Mouse (Mus musculus): Measurements from ENCODE around the gene Phf20.

Gene Phf20

DNA sequence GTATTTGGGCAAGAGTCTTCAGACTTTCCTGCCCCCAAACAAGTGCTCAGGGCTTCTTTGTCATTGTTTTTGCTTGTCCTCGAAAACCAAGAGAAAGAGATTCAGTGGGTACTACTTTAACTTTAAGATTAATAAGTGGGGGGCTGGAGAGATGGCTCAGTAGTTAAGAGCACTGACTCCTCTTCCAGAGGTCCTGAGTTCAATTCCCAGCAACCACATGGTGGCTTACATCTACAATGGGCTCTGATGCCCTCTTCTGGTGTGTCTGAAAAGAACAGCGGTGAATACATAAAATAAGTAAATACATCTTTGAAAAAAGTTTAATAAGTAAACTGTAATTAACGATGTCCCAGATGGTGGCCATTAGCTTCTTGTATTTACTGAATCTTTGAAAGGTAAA is 116.9 kb downstream of the Phf20 start:
- DNase-seq (ENCODE audit: low spot score) = no peak

DNA sequence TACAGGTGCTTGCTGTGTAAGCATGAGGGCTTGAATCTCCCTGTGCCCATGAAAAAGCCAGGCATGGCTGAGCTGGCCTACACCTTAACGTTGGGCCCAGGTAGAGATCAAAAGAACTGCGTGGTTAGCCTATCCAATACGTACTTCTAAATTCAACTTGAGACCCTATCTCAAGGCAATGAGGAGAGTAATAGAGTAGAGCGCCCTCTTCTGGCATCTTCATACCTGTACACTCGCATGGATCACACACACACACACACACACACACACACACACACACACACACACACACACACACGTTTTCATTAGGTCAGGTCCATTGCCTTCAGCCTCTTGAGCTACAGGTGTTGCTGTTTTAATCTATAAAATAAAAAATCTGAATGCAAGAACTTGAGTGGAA is 118.5 kb downstream of the Phf20 start:
- DNase-seq (ENCODE audit: low spot score) = no peak

DNA sequence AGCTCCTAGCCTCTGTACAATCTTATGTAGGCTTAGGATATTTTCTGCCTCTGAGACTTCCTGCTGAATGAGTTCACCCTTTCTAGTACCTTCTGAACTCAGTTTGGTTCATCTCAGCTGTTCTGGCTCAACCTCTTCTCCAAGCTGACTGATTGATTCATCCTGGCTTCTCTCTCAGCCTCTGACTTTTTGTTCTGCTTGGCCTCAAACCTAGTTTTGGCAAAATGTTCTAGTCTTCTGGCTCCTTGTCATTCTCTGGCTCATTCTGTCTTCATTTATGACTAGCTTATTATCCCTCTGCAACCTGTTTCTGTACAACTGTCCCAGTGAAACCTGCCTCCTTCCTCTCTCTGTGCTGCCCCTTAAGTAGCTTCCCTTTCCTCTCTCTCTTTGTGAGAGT is 122.2 kb downstream of the Phf20 start:
- DNase-seq (ENCODE audit: low spot score) = no peak

DNA sequence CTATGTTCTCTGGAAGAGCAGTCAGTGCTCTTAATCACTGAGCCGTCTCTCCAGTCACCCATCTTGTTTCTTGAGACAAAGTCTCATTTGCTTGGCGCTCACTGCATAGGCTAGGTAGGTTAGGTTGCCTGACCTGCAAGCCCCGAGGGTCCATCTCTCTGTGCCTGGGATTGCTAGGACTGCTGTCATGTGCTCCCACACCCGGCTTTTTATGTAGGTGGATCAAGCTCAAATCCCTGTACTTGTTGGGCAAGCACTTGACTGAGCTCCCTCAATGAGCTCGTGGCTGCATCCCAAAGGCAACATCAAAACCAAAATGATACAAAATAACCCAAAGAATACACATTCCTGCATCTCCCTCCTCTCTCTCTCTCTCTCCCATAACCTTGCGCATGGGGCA is 125.3 kb downstream of the Phf20 start:
- no peak for DNase-seq (ENCODE audit: low spot score)

DNA sequence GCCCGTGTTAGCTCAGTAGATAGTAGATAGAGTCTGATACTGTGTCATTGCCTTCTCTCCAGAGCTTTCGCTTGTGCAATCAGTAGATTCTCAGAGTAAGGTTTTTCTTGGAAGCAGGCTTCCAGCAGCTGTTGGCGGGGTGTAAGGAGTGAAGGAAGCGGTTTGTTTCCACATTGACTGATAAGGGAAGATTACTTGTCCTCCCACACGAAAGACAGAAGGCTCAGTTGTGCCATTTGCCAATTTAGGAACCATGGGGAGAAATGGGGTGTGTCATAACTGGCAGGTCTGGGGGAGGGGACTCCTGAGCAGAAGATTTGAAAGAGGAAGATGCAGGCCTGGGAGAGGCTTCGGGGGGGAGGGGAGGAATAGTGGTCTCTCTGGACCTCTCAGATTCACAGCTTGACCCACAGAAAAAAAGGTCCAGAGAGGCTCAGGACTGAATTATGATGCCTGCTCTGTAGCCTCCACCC is 127.9 kb downstream of the Phf20 start:
- peak; percentile 37 for DNase-seq (ENCODE audit: low spot score)

DNA sequence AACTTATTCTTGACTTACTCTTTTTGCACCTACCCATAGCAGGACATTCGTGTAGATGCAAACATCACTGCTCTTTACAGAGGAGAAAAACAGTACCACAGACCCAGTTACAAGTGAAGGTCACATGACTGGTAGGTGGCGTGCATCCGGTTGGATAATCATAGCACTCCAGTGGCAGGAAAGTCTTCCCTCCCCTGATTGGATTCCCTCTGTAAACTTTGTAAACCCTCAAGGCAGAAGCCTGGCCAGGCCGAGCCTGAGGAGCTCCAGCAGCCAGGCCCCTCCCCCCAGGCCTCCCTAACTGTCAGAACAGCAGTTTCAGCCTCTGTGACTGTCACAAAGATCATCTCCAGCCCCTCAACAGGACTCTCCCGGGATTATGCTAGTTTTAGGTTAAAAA is 128.4 kb downstream of the Phf20 start:
- DNase-seq (ENCODE audit: low spot score) = no peak

DNA sequence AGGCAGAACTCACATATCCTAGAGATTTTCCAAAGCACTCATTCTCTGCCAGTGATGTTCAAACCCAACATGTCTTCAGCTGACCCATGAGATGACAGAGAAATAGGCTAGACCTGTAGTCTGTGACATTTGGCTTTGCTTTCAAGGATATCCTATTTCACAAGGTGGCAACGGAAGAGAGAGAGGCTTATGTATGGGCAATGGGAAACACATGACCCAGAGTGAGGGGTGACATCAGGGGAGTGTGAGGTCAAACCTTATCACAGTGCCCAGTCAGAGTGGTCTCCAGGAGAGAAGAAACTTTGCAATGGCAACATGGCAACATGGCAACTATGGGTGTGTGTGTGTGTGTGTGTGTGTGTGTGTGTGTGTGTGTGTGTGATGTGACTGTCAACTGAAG is 134.4 kb downstream of the Phf20 start:
- DNase-seq (ENCODE audit: low spot score) = no peak

DNA sequence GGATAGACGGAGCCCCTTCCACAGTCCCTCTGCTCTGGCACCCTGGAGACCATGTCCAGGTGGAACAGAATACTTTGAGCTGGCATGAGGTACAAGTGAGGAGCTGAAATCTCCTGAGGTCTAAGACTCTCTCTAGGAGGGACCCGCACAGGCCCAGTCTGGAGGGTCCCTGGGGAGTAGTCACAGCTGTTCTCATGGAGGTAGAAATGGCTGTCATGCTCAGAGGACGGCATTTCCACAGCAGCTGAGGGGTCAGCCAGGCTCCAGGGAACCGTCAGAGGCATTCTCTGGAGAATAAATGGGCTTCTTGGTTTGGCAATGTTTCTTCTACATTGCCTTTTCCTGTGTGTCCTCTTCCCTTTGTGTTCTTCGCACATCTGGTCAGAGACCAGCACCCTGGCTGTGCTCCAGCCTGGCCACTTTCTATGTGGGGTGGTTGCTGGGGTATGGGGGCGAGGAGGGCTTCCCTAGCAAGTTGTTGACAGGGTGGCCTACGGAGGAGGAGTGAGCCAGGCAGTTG is 135.2 kb downstream of the Phf20 start:
- DNase-seq (ENCODE audit: low spot score) = no peak

DNA sequence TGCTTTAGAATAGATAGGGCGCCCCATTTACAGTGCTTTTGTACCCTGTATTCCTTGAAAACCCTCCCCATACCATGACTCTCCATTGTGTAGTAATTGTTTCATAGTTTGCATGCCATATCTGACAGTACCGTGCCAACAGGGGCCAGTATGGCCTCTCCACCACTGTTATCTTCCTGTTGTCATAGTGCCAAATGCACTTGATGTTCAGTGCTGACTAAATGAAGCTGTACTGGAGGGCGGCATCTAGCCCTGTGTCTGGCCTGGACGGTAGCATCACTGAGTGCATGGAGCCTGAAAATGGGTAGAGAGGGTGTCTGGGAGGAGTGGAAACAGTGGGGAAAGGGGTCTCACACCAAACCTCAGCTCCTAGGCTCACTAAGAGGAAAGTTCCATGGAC is 143.8 kb downstream of the Phf20 start:
- no peak for DNase-seq (ENCODE audit: low spot score)

DNA sequence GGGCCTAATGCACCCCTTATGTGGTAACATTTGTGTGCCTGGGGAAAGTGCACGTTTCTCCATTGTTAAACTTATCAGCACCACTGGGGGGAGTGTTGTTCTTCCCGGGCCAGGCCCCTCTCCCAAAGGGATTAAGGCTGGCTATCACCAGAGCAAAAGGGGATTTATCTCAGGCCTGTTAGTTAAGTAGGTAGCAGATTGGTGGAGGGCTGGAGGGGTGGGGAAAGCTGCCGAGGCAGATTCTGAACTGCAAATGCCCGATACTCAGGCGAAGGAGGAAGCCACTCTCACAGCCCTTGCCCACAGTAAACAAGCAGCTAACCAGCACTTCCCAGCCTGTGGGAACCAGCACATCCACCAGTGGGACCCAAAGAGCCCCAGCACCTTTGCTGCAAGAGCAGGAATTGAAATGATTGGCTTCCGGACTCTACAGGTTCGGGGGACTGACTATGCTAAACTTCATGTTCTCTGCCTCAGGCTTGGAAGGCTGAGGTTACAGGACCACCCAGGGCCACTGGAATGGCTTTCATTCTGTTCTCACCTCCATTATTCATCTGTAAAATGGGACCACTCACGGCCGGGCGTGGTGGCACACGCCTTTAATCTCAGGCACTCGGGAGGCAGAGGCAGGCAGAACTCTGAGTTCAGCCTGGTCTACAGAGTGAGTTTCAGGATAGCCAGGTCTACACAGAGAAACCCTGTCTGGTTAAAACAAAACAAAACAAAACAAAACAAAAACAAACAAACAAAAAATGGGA is 148.7 kb downstream of the Phf20 start:
- no peak for DNase-seq (ENCODE audit: low spot score)

DNA sequence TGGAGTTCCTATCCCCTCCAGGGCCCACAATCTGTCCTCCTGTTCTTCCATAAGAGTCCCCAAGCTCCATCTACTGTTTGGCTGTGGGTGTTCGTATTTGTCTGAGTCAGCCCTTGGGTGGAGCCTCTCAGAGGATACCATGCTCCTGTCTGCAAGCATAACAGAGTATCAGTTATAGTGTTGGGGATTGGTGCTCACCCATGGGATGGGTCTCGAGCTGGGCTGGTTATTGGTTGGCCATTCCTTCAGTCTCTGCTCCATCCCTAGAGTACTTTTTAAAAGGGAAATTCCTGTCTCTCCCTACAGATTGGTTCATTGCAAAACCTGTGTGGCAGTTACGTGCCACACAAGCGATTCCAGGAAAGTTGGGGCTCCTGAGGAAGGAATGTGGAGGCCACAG is 152.5 kb downstream of the Phf20 start:
- DNase-seq (ENCODE audit: low spot score) = no peak

DNA sequence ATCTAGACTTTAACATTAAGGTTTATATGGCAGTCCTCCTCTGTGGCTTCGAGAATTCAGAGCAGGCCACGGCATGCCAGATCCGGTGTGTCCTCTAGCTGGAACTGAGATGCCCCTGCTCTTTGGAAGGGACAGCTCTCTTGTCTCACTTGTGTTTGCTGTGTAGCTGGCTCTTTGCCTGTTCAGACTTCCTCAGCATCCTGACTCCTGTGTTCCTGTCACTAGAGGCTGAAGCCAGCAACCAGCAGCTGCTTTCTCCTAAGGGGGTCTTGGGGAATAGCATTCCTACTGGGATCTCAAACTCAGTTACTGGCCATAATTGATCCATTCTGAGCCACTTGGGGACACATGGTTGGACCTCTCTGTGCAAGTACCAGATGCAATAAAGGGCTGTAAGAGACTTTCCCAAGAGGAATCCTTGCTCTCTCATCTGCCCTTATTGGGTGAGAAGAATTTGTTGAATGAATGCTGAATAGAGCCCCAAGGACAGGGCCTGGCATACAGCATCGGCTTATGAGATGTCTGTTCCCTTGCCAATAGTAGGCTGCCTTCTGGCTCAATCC is 153.1 kb downstream of the Phf20 start:
- no peak for DNase-seq (ENCODE audit: low spot score)

DNA sequence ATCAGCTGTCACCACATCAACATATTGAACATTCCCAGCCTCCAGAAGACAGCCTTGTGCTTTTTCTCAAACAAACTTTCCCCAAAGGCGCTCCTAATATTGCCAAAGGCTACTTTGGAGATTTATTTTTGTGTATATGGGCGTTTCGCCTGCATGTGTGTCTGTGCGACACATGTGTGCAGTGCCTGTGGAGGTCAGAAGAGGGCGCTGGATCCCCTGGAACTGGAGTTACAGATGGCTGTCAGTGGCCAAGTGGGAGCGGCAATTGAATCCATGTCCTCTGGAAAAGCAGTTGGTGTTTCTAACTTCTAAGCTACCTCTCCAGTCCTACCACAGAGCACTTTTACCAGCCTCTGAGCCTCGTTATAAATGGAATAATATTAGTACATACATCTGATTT is 155.0 kb downstream of the Phf20 start:
- no peak for DNase-seq (ENCODE audit: low spot score)

DNA sequence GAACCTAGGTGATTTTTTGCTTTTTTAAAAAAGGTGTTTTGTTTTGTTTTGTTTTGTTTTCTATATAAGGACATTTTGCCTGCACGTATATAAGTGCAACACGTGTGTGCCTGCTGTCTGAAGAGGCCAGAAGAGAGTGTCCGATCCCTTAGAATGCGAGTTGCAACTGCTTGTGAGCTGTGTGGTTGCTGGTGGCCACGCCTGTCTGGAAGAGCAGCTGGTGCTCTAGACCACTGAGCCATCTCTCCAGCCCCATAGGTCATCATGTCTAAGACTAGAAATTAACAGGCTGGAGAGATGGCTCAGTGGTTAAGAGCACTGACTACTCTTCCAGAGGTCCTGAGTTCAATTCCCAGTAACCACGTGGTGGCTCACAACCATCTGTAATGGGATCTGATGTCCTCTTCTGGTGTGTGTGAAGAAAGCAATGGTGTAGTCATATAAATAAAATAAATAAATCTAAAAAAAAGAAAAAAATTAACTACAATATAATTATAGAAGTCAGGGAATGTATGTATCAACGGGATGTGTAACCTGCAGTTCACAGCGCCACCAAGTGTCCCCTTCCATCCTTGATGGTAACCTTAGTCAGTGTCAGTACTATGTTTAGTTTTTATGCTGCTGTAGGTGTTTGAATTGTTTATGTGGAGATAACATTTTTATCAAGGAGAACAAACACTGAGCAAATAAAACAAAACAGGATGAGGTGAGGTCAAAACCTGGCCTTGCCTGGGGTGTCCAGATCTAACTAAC is 156.3 kb downstream of the Phf20 start:
- no peak for DNase-seq (ENCODE audit: low spot score)

DNA sequence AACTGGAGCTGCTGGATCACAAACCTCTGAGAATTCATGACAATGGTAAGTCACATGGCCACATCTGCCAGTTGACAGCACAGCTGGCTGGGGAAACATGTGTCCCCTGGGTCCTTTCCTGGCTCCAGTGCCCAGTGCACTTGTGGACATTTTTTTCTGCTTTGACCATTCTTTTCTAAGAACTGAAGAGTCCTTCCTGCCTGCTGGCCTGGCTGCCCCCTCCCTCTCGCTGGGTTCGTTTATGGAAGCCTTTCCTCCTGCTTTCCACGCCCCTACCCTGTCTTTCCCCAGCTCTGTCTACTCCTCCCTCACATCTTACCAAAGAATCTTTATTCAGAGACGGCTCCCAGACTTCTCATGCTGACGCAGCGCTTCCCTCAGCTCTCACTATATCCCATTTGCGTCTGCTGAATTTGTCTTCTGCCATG is 157.0 kb downstream of the Phf20 start:
- no peak for DNase-seq (ENCODE audit: low spot score)

DNA sequence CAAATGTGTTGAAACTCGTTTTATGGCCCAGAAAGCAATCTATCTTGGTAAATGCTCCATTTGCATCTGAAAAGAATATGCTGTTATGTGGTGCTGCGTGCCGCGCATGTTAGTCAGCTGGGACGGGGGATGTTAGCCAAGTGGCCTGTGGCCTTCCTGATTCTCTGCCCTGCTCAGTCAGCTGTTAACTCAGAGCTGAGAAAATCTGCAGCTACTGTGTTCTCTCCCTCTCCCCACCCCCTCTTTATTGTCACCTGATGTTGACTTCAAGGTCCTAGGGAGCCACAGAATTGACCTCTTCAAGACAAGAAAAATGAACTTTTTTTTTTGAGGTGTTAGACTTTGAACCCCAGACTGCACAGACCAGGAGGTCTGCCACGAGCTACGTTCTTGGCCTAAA is 159.8 kb downstream of the Phf20 start:
- DNase-seq (ENCODE audit: low spot score) = no peak

Measured in left cerebral cortex, adult 11 months (tissue).